Mouse (Mus musculus) gastrocnemius, postnatal 14 days (tissue): ENCODE data around the gene Rimklb. TPM values are rescaled to one million over a fixed set of nuclear protein-coding genes. Genes with fewer than 3 reads are reported as not detected.
"Not testable (repeated sequence)": the region's sequence is repeated elsewhere in the genome, so short reads cannot be mapped to it uniquely, and the experiment has no call there.

ENCODE experiments used
- DNase-seq: peaks from one replicate; pipeline ENCODE4 v3.0.0; 2021; ENCODE audit warnings: mixed read lengths
- intact Hi-C: fragments of 180-260 bp; cut with DNase I; formaldehyde crosslinking; loops from one replicate; pipeline ENCODE4 v1.15.1; 2025; ENCODE audit warnings: low total_unique reads
- total RNA-seq, 2 experiments: library from RNA; stranded (reverse); gene quantifications; 2 replicates each; pipeline ENCODE4 v1.2.3; 2021

The Rimklb gene
- total RNA-seq, 2 experiments from 2014 or later, result 1.00 to 2.4 TPM

GRCm38 (mm10) chr6:122505545-122505944, 7.0 kb upstream of the Rimklb start, which contains the start of gene Mfap5:
Gene Mfap5, plus strand, starts transcription at chr6:122505845.
- intact Hi-C loops, result no loop called here
- DNase-seq, result no peak

GRCm38 (mm10) chr6:122505041-122505440, 6.5 kb upstream of the Rimklb start:
- intact Hi-C loops, result no loop called here
- no peak for DNase-seq

DNA sequence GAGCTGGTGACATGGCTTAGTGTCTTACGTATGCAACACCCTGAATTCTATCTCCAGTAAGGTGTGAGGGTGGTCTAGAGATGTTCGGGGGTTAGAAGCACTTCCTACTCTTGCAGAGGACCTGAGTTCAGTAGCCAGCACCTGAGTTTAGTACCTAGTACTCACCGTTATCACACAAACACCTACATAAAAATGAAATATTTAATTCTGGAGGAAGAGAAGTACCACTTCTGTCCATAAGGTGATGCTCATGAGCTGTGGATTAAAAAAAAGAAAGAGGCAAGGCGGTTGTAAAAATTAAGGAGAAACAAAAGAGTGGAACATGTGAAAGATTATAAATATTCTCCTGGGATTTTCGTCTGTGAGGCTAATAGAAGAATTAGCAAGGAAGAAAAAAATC, 2.1 kb downstream of the Rimklb start:
- DNase-seq, result no peak
- intact Hi-C loops, result loop anchor here (5.0 kb wide), 1 partner anchor 66 kb away; no protein-coding TSS in a partner anchor

- no peak for DNase-seq
- intact Hi-C loops, result loop anchor here (5.0 kb wide), 1 partner anchor 67 kb away; no protein-coding TSS in a partner anchor
Measured at GRCm38 (mm10) chr6:122495082-122495881, 3.3 kb downstream of the Rimklb start.

GRCm38 (mm10) chr6:122493799-122494472, 4.6 kb downstream of the Rimklb start:
- intact Hi-C loops, result no loop called here
- DNase-seq, result no peak

- intact Hi-C loops, result no loop called here
- DNase-seq, result no peak
Measured at GRCm38 (mm10) chr6:122492479-122492878, 6.1 kb downstream of the Rimklb start.

DNA sequence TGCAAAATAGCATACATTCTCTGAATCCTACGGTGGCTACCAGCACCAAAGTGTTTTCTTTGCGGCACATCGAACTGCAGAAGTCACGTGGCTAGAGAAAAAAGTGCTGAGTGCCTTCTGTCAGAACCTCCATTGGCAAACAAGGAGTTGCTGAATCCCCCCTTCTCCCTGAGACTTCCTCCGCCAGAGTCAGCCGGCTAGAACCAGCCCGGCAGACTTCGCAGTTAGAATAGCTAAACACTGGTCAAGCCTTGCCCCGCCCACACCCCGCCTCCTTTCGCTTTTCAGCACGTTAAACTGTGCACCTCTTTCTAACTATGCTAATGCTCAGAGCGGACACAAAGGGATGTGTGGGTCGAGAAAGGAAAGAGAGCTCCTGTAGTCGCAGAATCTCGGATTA, 7.0 kb downstream of the Rimklb start:
- intact Hi-C loops, result no loop called here
- no peak for DNase-seq

DNA sequence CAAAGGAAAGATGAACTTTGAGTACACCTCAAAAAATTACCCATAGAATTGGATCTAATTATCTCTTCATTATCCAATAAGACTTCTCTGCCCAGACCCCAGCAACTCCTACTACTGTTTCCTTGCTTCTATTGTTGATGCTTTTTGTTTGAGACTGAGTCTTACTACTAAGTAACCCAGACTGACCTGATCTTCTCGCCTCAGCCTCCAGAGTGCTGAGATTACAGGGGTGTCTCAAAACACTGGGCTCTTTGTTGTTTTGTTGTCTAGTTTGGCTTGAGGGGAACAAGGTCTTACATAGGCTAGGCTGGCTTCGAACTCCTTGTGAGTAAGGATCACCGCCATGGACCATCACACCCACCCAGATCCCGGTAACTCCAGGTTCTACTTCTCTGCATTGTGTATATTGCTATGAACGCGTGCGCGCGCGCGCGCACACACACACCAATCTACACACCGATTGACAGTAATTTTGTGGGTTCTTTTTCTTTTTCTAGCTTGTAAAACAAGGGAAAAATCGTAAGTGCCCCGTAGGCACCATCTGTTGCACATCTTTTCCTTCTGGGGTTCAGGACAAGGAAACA, 7.5 kb downstream of the Rimklb start:
- intact Hi-C loops, result no loop called here
- DNase-seq, result no peak

DNA sequence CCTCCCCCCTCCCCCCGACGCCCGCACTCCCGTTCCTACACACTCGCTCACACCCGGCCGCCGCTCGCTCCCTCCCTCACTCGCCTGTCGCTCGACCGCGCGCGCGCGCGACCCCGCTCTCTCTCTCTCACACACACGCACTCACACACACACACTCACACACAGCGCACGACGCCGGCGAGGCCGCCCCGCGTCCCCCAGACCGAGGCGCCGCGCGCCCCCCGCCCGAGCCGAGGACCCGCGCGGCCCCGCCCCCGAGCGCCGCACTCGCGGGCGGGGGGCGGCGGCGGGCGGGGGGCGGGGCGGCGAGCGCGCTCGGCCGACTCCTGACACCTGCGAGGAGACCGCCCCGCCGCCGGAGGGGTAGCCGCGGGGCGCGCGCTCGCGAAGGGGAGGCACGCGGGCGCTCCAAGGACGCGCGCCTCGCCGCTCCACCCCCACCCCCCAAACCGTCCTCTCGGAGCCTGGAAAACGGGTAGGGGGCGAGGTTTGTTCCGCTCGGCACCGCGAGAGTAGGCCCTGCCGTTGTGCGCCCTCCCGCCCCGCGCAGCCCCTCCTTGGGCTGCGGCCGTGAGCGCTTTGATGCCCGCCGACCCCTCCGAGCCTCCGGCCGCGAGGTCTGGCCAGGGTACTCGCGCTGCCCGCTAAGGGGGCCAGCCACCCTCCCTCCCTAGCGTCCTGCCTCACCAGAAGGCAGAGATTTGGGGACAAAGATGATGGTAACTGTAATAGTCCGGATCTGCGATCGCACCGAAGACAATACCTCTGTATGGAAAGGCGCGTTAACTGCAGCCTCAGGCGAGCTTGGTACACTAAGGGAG, 12.1 kb downstream of the Rimklb start:
- DNase-seq, result no peak
- intact Hi-C loops, result no loop called here

DNA sequence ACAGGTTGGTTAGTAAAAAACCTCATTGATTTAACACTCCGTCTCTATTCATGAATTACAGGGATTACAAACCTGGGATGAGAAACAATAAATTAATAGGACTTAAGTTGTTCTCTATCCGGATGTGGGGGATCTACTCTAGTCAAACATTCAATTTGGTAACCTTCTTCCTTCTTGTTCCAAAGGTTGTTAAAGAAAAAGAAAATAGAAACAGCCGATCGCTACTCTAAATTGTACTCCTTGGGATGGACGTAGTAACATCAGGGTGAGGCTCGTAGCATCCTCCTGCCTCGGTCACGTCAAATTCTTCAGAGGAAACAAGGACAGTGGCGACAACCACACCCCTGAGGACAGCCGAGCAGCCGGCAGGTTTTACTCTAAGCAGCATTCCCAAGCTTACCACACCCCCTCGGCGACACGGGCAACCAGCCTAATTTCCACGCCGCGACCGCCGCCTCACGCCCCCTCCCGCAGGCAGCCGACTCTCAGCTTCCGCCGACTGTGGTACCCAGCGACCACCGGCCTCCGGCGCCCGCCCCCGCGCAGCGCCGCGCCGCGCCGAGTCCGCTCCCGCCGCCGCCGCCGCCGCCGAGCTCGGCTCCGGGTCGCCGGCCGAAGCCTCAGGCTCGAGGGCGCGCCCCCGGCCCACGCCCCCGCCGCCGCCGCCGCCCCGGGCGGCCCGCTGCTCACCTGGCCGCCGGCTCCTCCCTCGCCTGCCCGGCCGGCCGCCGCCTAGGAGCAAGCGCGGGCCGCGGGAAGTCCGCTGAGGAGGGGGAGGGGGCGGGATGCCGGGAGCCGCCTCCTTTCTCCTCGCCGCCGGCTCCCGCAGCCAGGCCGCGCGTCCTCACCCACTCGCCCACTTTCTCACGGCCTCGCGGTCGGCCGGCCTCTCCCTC, 12.9 kb downstream of the Rimklb start:
- intact Hi-C loops, result no loop called here
- no peak for DNase-seq

- no peak for DNase-seq
- intact Hi-C loops, result no loop called here
Measured at GRCm38 (mm10) chr6:122478062-122478461, 20.5 kb downstream of the Rimklb start.

- intact Hi-C loops, DNase-seq: not testable (repeated sequence)
Measured at GRCm38 (mm10) chr6:122471461-122471860, 27.1 kb downstream of the Rimklb start.

DNA sequence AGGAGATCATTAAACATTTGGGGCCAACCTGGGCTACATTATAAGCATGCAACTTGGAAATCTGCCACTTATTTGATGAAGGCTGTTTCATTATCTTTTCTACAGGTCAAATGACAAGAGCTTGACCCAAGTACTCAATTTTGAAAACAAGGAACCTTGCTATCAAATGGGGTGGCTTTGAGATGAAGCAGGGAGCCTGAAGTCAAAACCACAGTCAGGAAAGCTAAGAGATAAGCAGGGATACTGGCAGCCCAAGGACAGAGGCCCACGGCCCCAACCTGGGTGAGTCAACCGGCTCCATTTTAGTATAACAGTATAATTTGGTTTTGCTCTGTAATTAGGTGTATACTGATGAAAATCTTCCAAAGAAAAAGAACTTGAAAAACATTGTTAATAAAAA, 28.3 kb downstream of the Rimklb start:
- intact Hi-C loops, result no loop called here
- no peak for DNase-seq

DNA sequence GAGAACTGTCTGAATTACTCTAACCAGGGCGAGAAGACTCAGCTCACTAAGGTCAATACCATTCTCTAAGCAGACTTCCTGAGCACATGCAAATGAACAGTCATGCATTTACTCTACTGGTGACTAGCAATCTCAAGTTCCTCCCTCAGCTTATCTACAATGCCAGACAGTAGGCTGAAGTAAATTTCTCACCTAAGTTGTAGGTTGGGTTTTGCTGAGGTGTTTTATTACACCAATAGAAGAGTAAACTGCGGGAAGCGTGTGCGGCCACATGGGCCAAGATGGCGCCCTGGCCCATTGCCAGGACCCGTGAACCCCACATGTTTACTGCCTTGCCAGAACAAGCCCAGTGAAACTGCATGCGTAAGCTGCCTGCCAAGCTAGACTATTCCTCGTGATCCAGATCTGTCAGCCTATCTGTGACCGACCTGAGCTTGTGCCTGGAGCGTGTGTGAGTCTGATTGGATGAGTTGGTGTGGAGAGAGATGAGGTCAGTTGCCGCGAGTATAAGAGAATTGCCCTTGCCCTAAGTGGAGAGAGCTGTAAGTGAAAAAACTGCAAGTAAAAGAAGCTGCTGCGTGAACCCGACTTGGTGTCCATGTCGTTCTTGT, 29.4 kb downstream of the Rimklb start:
- DNase-seq, result no peak

GRCm38 (mm10) chr6:122466092-122466713, 32.4 kb downstream of the Rimklb start:
- no peak for DNase-seq
- intact Hi-C loops, result no loop called here

More for the DNA sequence above, 29.4 kb downstream of the Rimklb start:
- intact Hi-C loops, result no loop called here

DNA sequence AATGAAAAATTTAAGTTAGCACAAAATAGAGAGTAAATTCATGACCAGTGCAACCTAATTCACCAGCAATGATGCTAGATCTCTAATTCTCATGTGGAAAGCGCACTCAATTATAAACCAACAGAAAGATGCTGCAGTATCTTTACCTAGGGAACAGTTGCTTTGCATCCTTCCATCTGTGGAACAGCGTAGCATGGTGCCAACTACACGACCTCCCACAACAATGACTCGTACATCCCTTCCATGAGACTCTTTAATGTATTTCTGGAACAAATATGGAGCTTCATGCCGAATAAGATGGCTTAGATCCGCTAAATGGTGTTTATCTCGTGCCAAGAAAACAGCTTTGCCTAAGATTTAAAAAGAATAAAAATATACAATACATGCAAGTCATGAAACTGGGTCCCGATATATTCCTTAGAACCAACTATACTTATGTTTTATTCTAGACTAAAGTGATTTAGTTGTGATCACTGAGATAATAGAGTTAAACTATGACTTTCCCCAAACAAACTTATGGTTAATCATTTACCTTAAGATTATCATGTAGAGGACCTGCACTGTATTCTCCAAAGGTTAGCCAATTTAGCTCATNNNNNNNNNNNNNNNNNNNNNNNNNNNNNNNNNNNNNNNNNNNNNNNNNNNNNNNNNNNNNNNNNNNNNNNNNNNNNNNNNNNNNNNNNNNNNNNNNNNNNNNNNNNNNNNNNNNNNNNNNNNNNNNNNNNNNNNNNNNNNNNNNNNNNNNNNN, 39.4 kb downstream of the Rimklb start:
- intact Hi-C loops, result no loop called here
- no peak for DNase-seq

GRCm38 (mm10) chr6:122447848-122448247, 50.7 kb downstream of the Rimklb start:
- no peak for DNase-seq
- intact Hi-C loops, result no loop called here
